Mouse (Mus musculus) small intestine, adult 2 months (tissue): ENCODE measurements around the gene Fam104a.

Experiments
- CTCF ChIP-seq: fragments of 200-500 bp; IDR thresholded peaks from 2 replicates; pipeline ENCODE4 v1.5.1; 2012; ENCODE audit warnings: low read depth, mild to moderate bottlenecking, control low read depth, inconsistent platforms, low read length, moderate library complexity, mixed read lengths; ENCODE audit not compliant: insufficient replicate concordance, insufficient read length; ENCODE audit errors: extremely low read depth
- POLR2A ChIP-seq: fragments of 200-500 bp; IDR thresholded peaks from 2 replicates; pipeline ENCODE4 v1.6.1; 2012; ENCODE audit warnings: low read depth, mild to moderate bottlenecking, control low read depth, inconsistent platforms, low read length, moderate library complexity

GRCm38 (mm10) chr11:113717767-113718424 lies 33.9 kb upstream of the Fam104a start:
- TF ChIP-seq CTCF, result no peak
- no peak for TF ChIP-seq POLR2A
